Mouse (Mus musculus) stomach, postnatal 0 days (tissue): ENCODE results near the gene Lats1.

Experiments used
- CTCF ChIP-seq: IDR thresholded peaks from 2 replicates; pipeline ENCODE4 v1.5.1; 2016; ENCODE audit warnings: antibody characterized with exemption, low read depth, mild to moderate bottlenecking, moderate library complexity
- EP300 ChIP-seq: optimal IDR thresholded peaks from 2 replicates; pipeline ENCODE3; 2016; ENCODE audit warnings: antibody characterized with exemption

DNA sequence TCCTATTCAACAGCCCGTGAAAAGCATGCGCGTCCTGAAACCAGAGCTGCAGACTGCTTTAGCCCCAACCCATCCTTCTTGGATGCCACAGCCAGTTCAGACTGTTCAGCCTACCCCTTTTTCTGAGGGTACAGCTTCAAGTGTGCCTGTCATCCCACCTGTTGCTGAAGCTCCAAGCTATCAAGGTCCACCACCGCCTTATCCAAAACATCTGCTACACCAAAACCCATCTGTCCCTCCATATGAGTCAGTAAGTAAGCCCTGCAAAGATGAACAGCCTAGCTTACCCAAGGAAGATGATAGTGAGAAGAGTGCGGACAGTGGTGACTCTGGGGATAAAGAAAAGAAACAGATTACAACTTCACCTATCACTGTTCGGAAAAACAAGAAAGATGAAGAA lies 21.6 kb downstream of the Lats1 start:
- TF ChIP-seq CTCF = no peak
- no peak for TF ChIP-seq EP300
